Mouse (Mus musculus) mouse embryonic stem cell (cell line): ENCODE data around the gene Pamr1.

Experiments used
- in situ Hi-C, 2 experiments: fragments of 300-500 bp; cut with MboI; formaldehyde crosslinking; loops; 1 replicate in 1 of 2; 3 replicates in 1 of 2; pipeline ENCODE4 v1.14.3; 2019 to 2020; ENCODE audit warnings: low sequenced_read_pairs in 2 of 2, low pct_unique_long_range_greater_than_20kb in 1 of 2, mixed read lengths in 1 of 2; ENCODE audit not compliant: unreplicated experiment in 1 of 2

Pamr1 gene

GRCm38 (mm10) chr2:102594535-102594934 is 44.7 kb downstream of the Pamr1 start:
- in situ Hi-C loops = no loop called here

- in situ Hi-C loops = no loop called here
These were observed 45.8 kb downstream of the Pamr1 start for GRCm38 (mm10) chr2:102595395-102596130.

- in situ Hi-C loops = no loop called here
These were observed 49.3 kb downstream of the Pamr1 start for GRCm38 (mm10) chr2:102598911-102599721.

GRCm38 (mm10) chr2:102600516-102600915 is 50.7 kb downstream of the Pamr1 start:
- in situ Hi-C loops = no loop called here

GRCm38 (mm10) chr2:102610485-102610884 is 60.7 kb downstream of the Pamr1 start:
- in situ Hi-C loops = no loop called here

- in situ Hi-C loops = no loop called here
These were observed 66.8 kb downstream of the Pamr1 start for GRCm38 (mm10) chr2:102616637-102617036.

- in situ Hi-C loops = no loop called here
These were observed 71.1 kb downstream of the Pamr1 start for GRCm38 (mm10) chr2:102620744-102621429.

GRCm38 (mm10) chr2:102622176-102622575 is 72.4 kb downstream of the Pamr1 start:
- in situ Hi-C loops = no loop called here

GRCm38 (mm10) chr2:102622943-102623342 is 73.1 kb downstream of the Pamr1 start:
- in situ Hi-C loops = no loop called here

- in situ Hi-C loops = no loop called here
These were observed 74.7 kb downstream of the Pamr1 start for GRCm38 (mm10) chr2:102624538-102624937.

GRCm38 (mm10) chr2:102632361-102632760 is 82.5 kb downstream of the Pamr1 start:
- in situ Hi-C loops = no loop called here

- in situ Hi-C loops = no loop called here
These were observed 84.2 kb downstream of the Pamr1 start for GRCm38 (mm10) chr2:102634010-102634409.

- in situ Hi-C loops = no loop called here
These were observed 85.8 kb downstream of the Pamr1 start for GRCm38 (mm10) chr2:102635523-102636060.

- in situ Hi-C loops = no loop called here
These were observed 86.3 kb downstream of the Pamr1 start for GRCm38 (mm10) chr2:102636116-102636600.

GRCm38 (mm10) chr2:102638140-102638539 is 88.3 kb downstream of the Pamr1 start:
- in situ Hi-C loops = no loop called here

GRCm38 (mm10) chr2:102638690-102639089 is 88.9 kb downstream of the Pamr1 start:
- in situ Hi-C loops = no loop called here

- in situ Hi-C loops = no loop called here
These were observed 99.2 kb downstream of the Pamr1 start for GRCm38 (mm10) chr2:102648845-102649500.

GRCm38 (mm10) chr2:102650322-102650721 is 100.5 kb downstream of the Pamr1 start:
- in situ Hi-C loops = no loop called here
